Mouse (Mus musculus) gastrocnemius, postnatal 36 days (tissue): ENCODE measurements around the gene Gm15114. TPM values are rescaled to one million over a fixed set of nuclear protein-coding genes. Genes with fewer than 3 reads are reported as not detected.
"Not testable (repeated sequence)": the region's sequence is repeated elsewhere in the genome, so short reads cannot be mapped to it uniquely, and the experiment has no call there.

Source experiments
- DNase-seq, 2 experiments: peaks; one replicate each; pipeline ENCODE4 v3.0.0; 2022
- intact Hi-C: fragments of 180-260 bp; cut with DNase I; formaldehyde crosslinking; loops from one replicate; pipeline ENCODE4 v1.15.1; 2025
- long read RNA-seq, 2 experiments: library from polyadenylated mRNA; stranded (forward); transcript quantifications; one replicate each; pipeline ENCODE4 v2.0.0; 2021
- total RNA-seq, 2 experiments: library from RNA; stranded (reverse); gene quantifications; 2 replicates each; pipeline ENCODE4 v1.2.3; 2021

Gene Gm15114
- total RNA-seq = not detected
- long read RNA-seq, experiment 1 = 0 reads
- long read RNA-seq, experiment 2 = 0 reads

DNA sequence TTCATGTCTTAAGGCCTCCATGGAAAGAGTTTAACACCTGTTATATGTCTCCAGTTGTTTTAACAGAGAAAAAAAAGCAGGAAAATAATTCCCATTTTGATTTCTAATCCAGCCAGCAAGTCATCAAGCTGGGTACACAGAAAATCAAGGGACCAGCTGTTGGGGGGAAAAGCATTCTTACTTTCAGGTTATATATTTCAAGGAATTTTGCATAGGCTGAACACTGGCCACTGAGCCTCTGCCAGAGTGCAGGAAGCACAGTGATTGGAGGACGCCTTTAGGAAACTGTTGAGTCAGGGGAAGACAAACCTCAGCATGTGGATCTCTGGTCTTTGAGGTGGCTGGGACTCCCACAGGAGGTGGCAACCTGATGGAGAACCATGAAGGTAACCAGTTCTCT, at the start of gene Gm15114:
TSS of gene Gm15114 (plus strand) at position 301 of the 400 bp plus-strand sequence.
- DNase-seq, intact Hi-C loops: not testable (repeated sequence)

Other genes with a start within 250 kb of the Gm15114 start
- gene Gm8334, start 126.2 kb downstream of the Gm15114 start, total RNA-seq = not detected
- not detected for gene Gm15127, start 174.6 kb downstream of the Gm15114 start, total RNA-seq